Mouse (Mus musculus): ENCODE data around the gene Kcnab1.

Kcnab1 gene

DNA sequence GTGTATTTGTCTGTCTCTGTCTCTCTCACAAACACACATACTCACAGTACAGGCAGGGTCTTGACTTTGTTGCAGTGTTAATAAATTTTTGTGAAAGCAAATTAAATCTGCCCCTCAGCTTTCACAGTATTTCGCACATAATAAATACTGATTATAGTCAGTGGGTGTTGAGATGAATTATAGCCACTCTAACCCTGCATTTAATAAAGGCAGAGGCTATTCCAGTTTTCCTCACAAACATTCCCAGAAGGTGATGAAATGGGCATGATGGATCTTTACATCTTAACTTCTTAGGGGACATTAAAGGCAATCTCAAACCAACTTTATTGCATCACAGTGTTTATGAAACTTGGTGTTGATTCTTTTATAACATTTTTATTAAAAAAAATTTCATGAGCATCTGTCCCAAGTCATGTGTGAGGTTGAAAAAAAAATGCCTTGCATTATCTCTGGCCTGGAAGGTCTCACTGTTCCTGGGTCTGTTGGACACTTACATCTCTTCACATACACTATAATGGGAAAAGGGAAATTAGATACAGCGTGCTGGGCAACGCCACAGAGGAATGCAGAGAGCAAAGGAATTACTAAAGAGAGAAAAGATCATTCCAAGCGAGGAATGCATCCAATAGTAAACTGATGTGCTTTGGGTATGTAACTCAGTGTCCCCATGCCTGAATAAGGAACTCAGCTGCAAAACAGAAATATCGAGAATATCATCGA is 95.3 kb downstream of the Kcnab1 start:
- no peak for DNase-seq (ENCODE audit: low spot score)

DNA sequence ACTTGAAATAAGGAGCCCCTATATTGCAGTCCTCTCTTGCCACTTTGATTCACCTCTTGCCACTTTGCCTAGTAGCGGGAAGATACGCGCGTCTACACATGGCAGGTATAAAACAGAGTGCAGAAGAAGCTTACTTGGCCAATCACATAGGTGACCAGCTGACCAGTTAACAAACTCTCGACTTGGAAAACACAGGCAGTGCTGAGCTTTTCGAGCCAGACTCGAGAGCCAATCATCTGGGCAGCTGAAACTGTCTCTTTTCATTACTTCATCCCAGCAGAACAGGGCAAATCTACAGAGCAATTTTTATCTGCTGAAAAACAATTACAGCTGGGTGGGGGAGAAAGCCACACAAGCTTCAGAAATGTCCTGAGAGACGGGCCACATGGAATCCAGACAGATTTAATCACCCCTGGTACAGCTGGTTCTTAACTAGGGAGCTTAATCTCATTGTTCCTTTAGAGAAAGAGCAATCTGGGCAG is 96.4 kb downstream of the Kcnab1 start:
- no peak for DNase-seq (ENCODE audit: low spot score)

DNA sequence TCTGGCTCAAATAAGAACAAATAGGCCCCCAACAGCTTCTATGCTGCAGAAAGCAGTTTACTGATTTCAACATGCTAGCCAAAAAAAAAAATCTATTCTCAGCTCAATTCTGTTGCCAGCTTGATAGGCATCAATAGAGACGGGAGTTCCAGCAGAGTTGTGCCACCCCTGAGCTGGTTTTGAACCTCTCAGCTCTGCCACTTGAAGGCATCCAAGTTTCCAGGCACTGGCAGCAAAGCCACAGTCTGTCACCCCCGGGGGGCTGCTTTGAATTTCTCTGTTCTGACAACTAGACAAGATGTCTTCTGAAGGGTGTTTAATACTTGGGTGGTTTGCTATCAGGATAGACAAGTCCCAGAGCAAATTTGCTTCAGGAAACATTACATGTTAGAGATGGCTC is 104.5 kb downstream of the Kcnab1 start:
- no peak for DNase-seq (ENCODE audit: low spot score)

- no peak for DNase-seq (ENCODE audit: low spot score)
Measured at GRCm38 (mm10) chr3:65214635-65215034, 105.5 kb downstream of the Kcnab1 start.

- DNase-seq (ENCODE audit: low spot score) = no peak
Measured at GRCm38 (mm10) chr3:65217673-65218579, 108.7 kb downstream of the Kcnab1 start.

- DNase-seq (ENCODE audit: low spot score) = no peak
Measured at GRCm38 (mm10) chr3:65220287-65220686, 111.1 kb downstream of the Kcnab1 start.

DNA sequence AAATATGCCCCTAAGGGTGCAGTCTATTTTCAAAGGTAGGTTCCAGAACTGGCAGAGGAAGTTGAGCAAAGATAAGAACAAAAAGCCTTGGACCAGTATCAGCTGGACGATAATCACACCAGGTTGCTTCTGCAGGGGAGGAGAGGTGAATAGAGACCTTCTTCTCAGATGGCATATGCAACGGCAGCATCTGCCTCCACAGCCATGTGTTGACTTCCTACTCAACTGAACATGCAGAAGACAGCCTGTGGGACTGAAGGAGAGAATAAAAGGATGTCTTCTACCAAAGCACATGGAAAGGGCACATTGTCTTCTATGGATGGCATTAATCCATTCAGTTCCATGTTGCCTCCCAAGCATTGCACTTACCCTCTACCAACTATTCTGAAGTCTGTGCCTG is 114.5 kb downstream of the Kcnab1 start:
- no peak for DNase-seq (ENCODE audit: low spot score)

DNA sequence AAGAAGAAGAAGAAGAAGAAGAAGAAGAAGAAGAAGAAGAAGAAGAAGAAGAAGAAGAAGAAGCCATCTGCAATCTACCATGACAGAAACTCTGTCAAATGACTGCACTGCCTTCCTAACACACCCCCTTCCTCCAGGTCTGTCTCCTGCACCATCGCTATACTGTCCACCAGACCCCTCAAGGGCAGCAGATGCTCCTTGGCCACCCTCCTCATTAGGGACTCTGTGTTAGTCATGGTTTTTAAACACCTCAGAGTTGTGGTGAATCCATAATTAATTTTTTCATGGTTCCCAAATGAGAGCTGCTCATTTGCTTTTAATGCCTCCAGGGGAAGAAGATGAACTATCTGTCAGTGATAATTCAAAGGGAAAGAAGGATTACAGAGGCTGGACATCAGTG is 121.8 kb downstream of the Kcnab1 start:
- DNase-seq (ENCODE audit: low spot score) = no peak

DNA sequence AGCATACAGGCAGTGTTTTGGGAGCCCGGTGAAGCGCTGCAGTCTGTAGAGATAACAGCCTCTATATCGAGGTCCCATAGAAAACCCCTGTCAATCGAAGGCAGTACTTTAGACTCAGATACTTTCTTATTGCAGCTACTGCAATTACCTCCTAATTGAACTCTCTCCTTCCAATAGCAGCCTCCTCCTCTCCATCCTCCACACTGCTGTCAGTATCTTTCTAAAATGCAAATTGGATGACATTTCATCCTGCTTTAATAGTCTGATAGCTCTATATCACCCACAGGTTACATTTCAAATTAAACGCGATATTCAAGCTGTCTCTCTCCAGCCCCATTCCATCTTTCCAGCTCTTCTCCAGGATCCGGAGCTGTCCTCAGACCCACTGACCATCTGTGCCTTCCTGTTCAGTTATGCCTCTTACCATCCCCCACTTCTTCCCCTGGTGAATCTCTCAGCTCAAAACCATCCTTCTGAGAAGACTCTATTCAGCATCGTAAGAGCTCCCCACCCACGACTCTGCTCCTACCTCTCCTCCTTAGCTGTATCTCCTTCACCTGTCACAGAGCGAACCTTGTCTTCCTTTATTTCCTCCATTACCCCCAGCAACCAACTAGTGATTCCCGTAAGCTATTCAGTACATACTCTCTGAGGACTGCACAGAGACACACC is 122.4 kb downstream of the Kcnab1 start:
- DNase-seq (ENCODE audit: low spot score) = no peak

GRCm38 (mm10) chr3:65249023-65249422 is 139.8 kb downstream of the Kcnab1 start:
- no peak for DNase-seq (ENCODE audit: low spot score)

DNA sequence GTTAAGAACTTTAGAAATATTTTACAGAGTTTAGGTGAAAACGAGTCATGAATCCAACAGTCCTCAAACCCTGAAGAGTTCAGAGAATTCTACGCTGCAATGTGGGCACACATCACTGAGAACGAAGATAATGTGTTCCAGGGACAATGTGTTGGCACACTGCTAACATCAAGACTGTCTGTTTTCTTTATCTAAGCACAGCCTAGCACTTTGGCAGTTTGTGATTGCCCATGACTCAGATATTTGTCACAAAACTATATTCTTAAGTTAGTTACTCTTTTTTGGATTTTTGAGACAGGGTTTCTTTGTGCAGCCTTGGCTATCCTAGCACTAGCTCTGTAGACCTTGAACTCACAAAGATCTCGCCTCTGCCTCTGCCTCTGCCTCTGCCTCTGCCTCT is 151.3 kb downstream of the Kcnab1 start:
- DNase-seq (ENCODE audit: low spot score) = no peak

GRCm38 (mm10) chr3:65262506-65263422 is 153.6 kb downstream of the Kcnab1 start:
- no peak for DNase-seq (ENCODE audit: low spot score)

DNA sequence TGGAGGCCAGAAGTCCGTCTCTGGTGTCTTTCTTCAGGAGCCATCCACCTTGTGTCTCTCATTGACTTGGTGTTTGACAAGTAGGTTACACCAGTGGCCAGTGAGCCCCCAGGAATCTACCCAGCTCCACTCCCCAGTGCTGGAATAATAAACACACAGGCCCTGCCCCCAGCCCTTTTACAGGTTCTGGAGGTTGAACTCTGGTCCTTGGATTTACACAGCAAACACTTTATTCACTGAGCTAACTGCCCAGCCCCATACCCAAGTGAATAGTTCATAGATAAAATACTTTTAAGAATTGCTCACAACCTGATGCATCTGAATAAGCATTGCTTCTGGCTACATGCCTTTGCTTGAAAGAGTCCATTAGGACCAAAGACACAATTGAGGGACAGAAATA is 164.1 kb downstream of the Kcnab1 start:
- no peak for DNase-seq (ENCODE audit: low spot score)

DNA sequence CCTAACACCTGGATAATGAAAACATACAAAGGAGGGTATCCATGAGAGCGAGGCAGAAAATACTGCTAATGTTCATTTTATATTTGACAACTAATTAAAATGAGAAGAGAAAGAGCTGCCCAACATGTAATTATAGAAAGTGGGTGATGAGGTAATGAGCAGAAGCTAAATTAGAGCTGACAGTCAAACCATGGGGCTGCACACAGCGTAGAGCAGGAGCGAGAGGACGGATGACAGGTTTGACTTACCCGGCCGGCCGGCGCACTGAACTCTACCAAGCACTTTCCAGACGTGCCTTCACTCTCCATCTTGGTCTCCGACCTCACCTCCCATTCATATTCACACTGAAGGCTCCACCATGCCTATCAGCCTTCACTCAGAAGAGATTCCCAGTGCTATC is 168.6 kb downstream of the Kcnab1 start:
- DNase-seq (ENCODE audit: low spot score) = no peak

GRCm38 (mm10) chr3:65283366-65283765 is 174.2 kb downstream of the Kcnab1 start:
- no peak for DNase-seq (ENCODE audit: low spot score)

DNA sequence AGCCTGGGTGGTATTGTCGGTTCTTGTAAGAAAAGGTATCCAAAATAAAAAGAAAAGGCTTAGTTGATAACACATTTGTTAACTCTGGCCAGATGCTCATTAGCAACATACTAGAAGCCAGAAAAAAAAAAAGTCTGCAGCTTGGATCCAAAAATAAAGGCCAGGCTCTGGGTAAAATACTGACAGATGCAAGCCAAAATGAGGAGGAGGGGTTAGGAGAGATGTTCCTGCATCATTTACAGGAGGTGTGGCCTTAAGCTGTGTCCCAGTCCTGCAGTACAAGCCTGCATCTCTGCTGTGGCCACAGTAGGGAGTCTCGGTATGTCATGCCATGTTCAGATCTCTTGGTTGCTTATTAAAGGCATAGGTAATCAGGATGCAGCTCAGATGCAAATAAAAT is 179.8 kb downstream of the Kcnab1 start:
- no peak for DNase-seq (ENCODE audit: low spot score)

DNA sequence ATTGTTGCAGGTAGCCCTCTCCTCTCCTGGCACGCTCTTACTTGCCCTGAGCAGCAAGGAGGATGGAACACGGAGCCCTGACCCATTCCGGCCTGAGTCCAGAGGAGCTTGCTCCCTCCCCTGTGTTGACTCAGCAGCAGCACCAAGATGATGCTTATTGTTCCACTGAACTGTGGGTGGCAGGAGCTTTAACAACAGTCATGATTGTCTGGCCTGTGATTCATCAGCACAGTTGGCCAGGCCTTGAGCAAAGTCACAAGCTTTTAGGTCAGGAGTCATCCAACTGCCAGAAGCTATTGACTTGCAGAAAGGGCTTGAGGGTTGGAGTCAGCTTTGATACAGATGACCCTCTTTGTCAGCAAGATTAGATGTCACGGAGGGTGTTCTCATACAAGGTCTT is 187.8 kb downstream of the Kcnab1 start:
- DNase-seq (ENCODE audit: low spot score) = no peak

GRCm38 (mm10) chr3:65299205-65299604 is 190.0 kb downstream of the Kcnab1 start:
- no peak for DNase-seq (ENCODE audit: low spot score)

GRCm38 (mm10) chr3:65301531-65301930 is 192.3 kb downstream of the Kcnab1 start:
- no peak for DNase-seq (ENCODE audit: low spot score)

GRCm38 (mm10) chr3:65302559-65302958 is 193.4 kb downstream of the Kcnab1 start:
- DNase-seq (ENCODE audit: low spot score) = no peak

GRCm38 (mm10) chr3:65315837-65316236 is 206.7 kb downstream of the Kcnab1 start:
- no peak for DNase-seq (ENCODE audit: low spot score)

GRCm38 (mm10) chr3:65316738-65317137 is 207.6 kb downstream of the Kcnab1 start:
- no peak for DNase-seq (ENCODE audit: low spot score)

Data from lung, postnatal 25 days (tissue).